Mouse (Mus musculus): ENCODE results near the gene Myo1b. TPM values are rescaled to one million over a fixed set of nuclear protein-coding genes. Genes with fewer than 3 reads are reported as not detected.

Gene Myo1b
- polyA plus RNA-seq, 1 experiment from 2014 or later, result 114 TPM

DNA sequence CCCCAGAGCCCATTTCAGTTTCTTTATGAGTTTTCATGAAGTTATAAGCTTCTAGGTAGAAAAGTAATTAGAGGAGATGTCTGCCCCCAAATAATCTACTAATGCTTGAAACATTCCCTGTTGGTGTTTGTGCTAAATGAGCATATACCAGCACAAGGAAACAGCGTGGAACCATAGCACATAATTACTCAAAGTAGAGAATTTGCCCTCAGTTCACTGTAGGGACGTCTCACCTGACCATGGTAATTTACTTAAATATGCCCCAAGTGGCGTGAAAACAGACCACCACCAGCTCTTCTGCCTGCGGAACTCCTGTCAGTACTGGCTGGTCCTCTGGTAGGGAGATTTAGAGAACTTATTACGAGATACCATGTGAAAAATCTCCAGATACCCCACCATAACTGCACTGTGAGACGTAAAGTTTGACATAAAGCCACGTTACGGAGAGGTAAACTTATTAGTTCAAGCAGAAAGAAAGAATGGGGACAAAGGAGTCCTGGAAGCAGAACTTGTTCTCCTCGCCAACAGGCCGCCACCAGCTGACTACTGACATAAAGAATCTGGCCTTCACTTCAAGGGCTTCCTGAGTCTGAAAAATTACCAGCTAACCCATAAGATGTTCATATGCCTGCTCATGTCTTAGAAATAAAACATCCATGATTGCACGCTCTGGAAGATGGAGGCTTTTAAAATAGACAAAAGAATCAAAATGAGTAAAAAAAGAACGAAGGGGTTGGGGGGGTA is 111.4 kb downstream of the Myo1b start:
- WGBS, result 39% methylated on average over 11 of the region's 12 CpGs
- peaks cover 12% of the 10 kb centered on the region for H3K4me1 ChIP-seq
- no peak overlapping the region for H3K4me2 ChIP-seq
- no peaks in the 10 kb centered on the region for H3K9me3 ChIP-seq
- ATAC-seq (ENCODE audit: low FRiP score), result no peak
- H3K36me3 ChIP-seq (replicated peaks), result peaks cover 11% of the 10 kb centered on the region; the same call in 1 of the 2 replicates
- no peak overlapping the region for H3K9ac ChIP-seq
- no peak overlapping the region for H3K4me3 ChIP-seq (replicated peaks)
- no peak overlapping the region for H3K27ac ChIP-seq
- no peaks in the 10 kb centered on the region for H3K27me3 ChIP-seq

DNA sequence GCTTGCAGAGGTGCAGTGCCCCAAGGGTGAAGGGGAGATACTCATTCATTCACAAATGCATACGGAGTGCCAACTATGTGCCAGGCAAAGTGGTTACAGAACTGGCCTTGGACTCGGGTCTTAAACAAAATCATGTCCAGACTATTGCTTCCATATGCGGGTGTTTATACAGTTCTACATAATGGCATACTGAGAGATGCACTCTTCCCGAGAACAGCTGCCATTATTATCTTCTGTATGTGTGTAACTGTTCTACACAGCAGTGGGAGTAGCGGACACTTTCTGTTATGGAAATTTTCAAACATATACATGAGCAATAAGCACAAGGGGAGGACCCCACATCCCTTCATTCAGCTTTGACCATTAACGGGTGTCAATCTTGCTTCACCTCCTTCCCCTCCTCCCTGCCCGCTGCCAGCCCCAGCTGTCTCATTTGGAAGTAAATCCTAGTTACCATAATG is 117.8 kb downstream of the Myo1b start:
- Histone ChIP-seq H3K27ac (peak overlapping the region; percentile 37), H3K36me3 (replicated peaks) (peaks cover 26% of the 10 kb centered on the region)

DNA sequence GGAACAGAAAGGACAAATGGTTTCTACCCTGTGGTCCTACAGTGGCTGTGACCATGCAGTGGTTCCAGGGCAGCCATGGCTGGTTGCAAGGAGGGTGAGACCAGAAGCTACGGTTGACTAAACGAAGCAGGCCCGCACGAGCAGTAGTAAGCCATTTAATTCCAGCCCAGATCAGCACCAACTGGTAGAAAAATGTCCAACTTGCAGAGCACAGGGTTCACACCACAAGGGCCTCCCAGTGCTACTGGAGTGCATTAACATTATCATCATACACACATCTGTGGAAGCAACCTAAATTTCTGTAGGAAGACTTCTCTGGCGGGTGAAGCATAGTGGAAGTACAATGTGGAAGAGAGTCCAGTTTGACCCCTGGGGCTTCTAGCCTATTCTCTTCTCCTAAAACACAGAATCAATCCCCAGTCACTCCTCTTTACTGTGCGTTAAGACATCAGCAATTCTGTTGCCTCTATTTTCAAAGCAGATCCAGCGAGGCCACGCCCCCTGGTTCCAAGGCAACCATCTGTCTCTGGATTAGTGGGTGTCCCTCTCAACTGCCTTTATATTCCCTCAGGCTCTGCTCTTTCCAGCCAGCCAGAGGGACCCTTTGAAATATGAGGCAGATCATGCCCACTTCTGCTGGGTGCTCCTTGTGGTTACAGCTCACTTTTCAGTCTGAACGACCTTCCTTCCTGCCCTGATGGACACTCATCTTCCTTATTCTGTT is 120.1 kb downstream of the Myo1b start:
- Histone ChIP-seq H3K27me3 (no peaks in the 10 kb centered on the region), H3K4me3 (replicated peaks) (no peak overlapping the region), H3K4me1 (peaks cover 26% of the 10 kb centered on the region), H3K9me3 (no peaks in the 10 kb centered on the region), H3K27ac (peak overlapping the region; percentile 59), H3K9ac (no peak overlapping the region), H3K4me2 (no peak overlapping the region), H3K36me3 (replicated peaks) (peaks cover 46% of the 10 kb centered on the region)
- peak; percentile 71 for ATAC-seq (ENCODE audit: low FRiP score)
- 67% methylated on average over 9 of the region's 9 CpGs for WGBS

More for the DNA sequence above, 117.8 kb downstream of the Myo1b start:
- peaks cover 26% of the 10 kb centered on the region for H3K4me1 ChIP-seq
- no peak overlapping the region for H3K4me2 ChIP-seq
- 75% methylated on average over 7 of the region's 7 CpGs for WGBS
- H3K9me3 ChIP-seq, result no peaks in the 10 kb centered on the region
- no peak overlapping the region for H3K4me3 ChIP-seq (replicated peaks)
- peak; percentile 42; the same call in 1 of the 2 replicates for ATAC-seq (ENCODE audit: low FRiP score)
- no peaks in the 10 kb centered on the region for H3K27me3 ChIP-seq
- H3K9ac ChIP-seq, result no peak overlapping the region

DNA sequence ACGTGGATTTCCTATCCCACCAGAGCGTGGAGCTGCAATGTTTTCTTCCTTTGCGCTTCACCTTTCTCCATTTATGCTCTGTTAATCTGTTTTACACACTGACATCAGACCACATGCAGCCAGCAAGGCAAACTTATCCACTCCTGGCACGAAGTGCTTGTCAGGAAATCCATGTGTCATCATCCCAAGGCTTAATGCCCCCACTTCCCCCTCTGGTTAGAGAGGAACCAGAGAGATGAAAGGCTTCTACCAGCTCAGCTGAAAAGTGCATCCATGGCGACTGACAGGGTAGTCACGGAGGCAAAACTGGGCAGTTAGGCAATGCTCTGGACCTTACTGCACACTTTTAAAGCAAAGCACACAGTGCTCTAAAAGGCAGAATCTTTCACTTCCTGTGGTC is 126.6 kb downstream of the Myo1b start:
- WGBS, result 73% methylated on average over 6 of the region's 6 CpGs
- ATAC-seq (ENCODE audit: low FRiP score), result no peak
- H3K27ac ChIP-seq, result no peak overlapping the region
- H3K36me3 ChIP-seq (replicated peaks), result peaks cover 37% of the 10 kb centered on the region
- no peaks in the 10 kb centered on the region for H3K4me1 ChIP-seq
- no peaks in the 10 kb centered on the region for H3K9me3 ChIP-seq
- H3K4me3 ChIP-seq (replicated peaks), result no peak overlapping the region
- no peak overlapping the region for H3K4me2 ChIP-seq
- no peaks in the 10 kb centered on the region for H3K27me3 ChIP-seq
- no peak overlapping the region for H3K9ac ChIP-seq

DNA sequence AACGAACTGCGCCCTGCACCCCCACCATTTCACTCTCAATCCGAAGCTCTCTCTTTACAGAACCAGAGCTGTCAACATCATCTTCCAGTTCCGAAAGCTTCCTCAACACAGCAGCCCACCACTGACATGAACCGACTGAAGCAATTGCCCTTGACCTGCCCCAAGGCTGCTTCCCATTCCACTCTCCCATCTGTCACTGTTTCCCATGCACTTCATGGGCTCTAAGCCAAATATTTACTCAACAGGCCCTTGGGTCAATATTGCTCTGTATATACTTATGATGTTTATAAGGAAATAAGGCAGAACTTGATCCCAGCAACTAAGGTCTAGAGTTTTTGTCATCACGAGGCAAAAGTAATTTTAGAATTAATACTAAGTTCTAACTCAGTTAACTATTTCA is 133.8 kb downstream of the Myo1b start:
- WGBS, result 80% methylated on average over 6 of the region's 6 CpGs
- Histone ChIP-seq H3K27ac (no peak overlapping the region), H3K4me3 (replicated peaks) (no peak overlapping the region), H3K36me3 (replicated peaks) (peaks cover 47% of the 10 kb centered on the region), H3K4me2 (no peak overlapping the region), H3K4me1 (no peaks in the 10 kb centered on the region), H3K9ac (no peak overlapping the region), H3K9me3 (no peaks in the 10 kb centered on the region), H3K27me3 (no peaks in the 10 kb centered on the region)
- ATAC-seq (ENCODE audit: low FRiP score), result no peak

DNA sequence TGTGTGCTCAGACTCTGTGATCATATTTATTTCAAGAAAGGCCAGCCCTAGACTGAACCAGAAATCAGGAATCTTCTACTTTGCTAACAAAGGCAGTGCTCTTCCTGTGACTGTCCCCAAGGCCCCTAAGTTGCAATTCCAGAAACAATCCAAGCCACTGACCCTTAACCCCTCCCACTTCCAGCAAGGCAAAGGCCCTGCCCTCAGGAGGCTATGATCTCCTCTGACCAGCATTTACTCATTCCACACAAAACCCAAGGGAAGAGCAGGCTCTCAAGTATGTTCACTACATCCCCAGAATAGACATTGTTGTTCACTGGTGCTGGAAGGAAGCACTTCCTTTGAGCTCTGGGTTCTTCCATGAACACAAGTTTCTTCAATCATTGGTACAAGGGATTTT is 135.5 kb downstream of the Myo1b start:
- Histone ChIP-seq H3K9me3 (no peaks in the 10 kb centered on the region), H3K4me1 (no peaks in the 10 kb centered on the region), H3K4me2 (no peak overlapping the region), H3K9ac (no peak overlapping the region), H3K4me3 (replicated peaks) (no peak overlapping the region), H3K36me3 (replicated peaks) (peaks cover 57% of the 10 kb centered on the region), H3K27me3 (no peaks in the 10 kb centered on the region), H3K27ac (no peak overlapping the region)
- ATAC-seq (ENCODE audit: low FRiP score), result no peak

DNA sequence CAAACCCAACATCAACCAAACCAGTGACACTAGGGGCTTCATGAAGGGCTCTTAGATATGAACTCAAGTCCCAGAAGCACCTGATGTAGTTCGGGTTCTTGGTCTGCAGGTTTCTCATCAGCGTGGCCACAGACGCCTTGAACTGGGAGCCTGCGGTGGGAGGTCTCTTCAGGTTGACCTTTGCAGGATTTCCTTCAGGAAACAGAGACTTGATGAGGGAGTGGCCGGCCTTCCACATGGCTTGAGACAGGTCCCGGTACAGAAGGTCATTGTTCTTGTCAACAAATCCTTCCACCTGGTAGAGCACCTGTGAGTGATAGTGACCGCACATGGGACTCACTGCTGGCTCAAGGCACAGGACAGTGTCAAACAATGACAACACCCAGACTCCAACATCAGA is 137.6 kb downstream of the Myo1b start:
- H3K36me3 ChIP-seq (replicated peaks), result peaks cover 71% of the 10 kb centered on the region
- ATAC-seq (ENCODE audit: low FRiP score), result no peak
- H3K4me1 ChIP-seq, result no peaks in the 10 kb centered on the region
- H3K27ac ChIP-seq, result no peak overlapping the region
- no peak overlapping the region for H3K4me2 ChIP-seq
- H3K9ac ChIP-seq, result no peak overlapping the region
- no peaks in the 10 kb centered on the region for H3K9me3 ChIP-seq
- 90% methylated on average over 7 of the region's 7 CpGs for WGBS
- no peak overlapping the region for H3K4me3 ChIP-seq (replicated peaks)
- H3K27me3 ChIP-seq, result no peaks in the 10 kb centered on the region

DNA sequence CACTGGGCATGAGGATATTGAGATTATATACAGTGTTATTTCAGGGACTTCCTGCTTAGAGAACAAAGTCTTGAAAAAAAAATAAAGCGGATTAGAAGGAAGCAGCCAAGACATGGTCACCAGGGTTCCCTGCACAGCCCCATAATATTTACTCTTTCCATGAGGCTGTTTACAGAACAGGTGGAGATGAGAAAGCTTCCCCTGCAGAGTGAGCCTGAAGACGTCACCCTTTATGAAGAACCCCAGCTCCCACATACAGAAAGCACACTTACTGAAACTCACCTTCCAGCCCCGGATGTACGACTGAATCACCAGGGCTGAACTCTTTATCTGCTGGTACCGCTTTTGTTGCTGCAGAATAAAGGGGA is 145.4 kb downstream of the Myo1b start:
- H3K4me2 ChIP-seq, result no peak overlapping the region
- H3K27ac ChIP-seq, result no peak overlapping the region
- H3K9me3 ChIP-seq, result no peaks in the 10 kb centered on the region
- H3K36me3 ChIP-seq (replicated peaks), result peaks cover 74% of the 10 kb centered on the region
- 90% methylated on average over 5 of the region's 5 CpGs for WGBS
- H3K4me1 ChIP-seq, result no peaks in the 10 kb centered on the region
- ATAC-seq (ENCODE audit: low FRiP score), result no peak
- H3K9ac ChIP-seq, result no peak overlapping the region
- H3K4me3 ChIP-seq (replicated peaks), result no peak overlapping the region
- H3K27me3 ChIP-seq, result no peaks in the 10 kb centered on the region

DNA sequence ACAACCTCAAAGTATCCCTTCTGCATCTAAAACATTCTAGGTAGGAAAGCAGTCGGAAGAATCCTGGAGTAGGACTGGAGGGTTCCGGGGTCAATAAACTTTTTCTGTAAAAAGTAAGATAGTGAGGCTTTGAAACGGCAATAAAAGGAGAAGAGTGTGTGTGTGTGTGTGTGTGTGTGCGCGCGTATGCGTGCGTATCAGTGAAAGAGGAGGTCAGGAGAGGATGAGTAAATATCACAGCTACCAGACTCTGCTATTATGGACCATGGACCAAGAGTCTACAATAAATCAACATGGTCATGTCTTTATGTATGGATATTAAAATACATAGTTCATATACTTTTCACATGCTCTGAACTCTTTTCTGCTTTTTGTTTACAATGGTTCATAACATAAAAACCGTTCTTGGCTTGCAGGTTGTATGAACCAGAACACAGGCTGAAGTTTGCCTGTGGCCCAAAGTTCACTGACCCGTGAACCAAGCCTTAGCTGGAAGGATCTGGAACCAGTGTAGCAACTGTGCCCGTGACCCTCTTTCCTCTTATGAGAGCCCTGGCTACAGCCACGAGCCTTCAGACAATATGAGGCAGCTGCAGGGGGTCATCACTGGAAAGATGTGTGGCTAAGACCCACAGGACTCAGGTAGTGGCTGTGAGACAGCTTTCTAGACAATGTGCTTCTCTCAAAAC is 145.9 kb downstream of the Myo1b start:
- WGBS, result 94% methylated on average over 12 of the region's 12 CpGs
- Histone ChIP-seq H3K4me2 (no peak overlapping the region), H3K4me1 (no peaks in the 10 kb centered on the region), H3K27ac (no peak overlapping the region), H3K36me3 (replicated peaks) (peaks cover 69% of the 10 kb centered on the region), H3K27me3 (no peaks in the 10 kb centered on the region), H3K9me3 (no peaks in the 10 kb centered on the region), H3K9ac (no peak overlapping the region), H3K4me3 (replicated peaks) (no peak overlapping the region)
- no peak for ATAC-seq (ENCODE audit: low FRiP score)

DNA sequence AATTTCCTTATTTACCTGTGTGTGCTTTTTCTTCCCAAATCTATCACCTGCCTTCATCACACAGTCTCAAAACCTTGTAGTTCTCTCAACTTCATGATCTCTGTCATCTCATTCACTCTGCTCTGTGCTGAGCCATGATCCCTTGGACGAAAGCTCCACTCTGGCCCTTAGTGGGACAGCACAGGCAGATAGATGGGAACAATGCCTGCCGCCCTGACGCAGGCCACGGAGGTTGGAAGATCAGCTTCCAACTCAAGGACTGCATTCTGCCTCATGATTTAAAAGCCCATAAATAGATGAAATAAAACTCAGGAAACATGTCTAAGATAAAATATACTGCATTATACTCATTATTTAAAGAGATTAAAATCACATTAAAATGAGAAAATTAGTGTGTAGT is 149.6 kb downstream of the Myo1b start:
- no peaks in the 10 kb centered on the region for H3K27me3 ChIP-seq
- ATAC-seq (ENCODE audit: low FRiP score), result no peak
- H3K27ac ChIP-seq, result no peak overlapping the region
- no peak overlapping the region for H3K9ac ChIP-seq
- no peaks in the 10 kb centered on the region for H3K4me1 ChIP-seq
- H3K36me3 ChIP-seq (replicated peaks), result peaks cover 58% of the 10 kb centered on the region
- H3K4me2 ChIP-seq, result no peak overlapping the region
- H3K9me3 ChIP-seq, result no peaks in the 10 kb centered on the region
- WGBS, result 95% methylated on average over 4 of the region's 4 CpGs
- no peak overlapping the region for H3K4me3 ChIP-seq (replicated peaks)

DNA sequence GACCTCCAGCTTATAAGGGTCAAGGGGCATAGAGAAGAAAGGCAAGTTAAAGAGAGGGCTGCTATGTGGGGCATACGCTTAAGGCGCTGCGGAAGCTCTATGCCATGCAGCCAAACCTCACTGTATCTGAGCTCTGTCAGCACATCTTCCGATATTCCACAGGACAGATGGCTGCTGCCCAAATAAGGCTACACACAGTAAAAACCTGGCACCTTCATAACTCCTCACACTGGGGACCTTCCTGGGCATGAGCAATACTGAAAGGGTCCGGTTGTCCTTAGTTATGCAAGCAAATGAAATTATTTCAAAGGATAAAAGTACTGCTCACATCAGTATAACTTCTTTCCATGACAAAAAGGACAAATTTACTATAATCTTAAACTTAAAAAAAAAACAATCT is 150.7 kb downstream of the Myo1b start:
- H3K36me3 ChIP-seq (replicated peaks), result peaks cover 57% of the 10 kb centered on the region
- no peaks in the 10 kb centered on the region for H3K9me3 ChIP-seq
- ATAC-seq (ENCODE audit: low FRiP score), result no peak
- no peaks in the 10 kb centered on the region for H3K27me3 ChIP-seq
- H3K9ac ChIP-seq, result no peak overlapping the region
- H3K4me2 ChIP-seq, result no peak overlapping the region
- H3K4me3 ChIP-seq (replicated peaks), result no peak overlapping the region
- H3K27ac ChIP-seq, result no peak overlapping the region
- no peaks in the 10 kb centered on the region for H3K4me1 ChIP-seq
- WGBS, result 93% methylated on average over 5 of the region's 5 CpGs

DNA sequence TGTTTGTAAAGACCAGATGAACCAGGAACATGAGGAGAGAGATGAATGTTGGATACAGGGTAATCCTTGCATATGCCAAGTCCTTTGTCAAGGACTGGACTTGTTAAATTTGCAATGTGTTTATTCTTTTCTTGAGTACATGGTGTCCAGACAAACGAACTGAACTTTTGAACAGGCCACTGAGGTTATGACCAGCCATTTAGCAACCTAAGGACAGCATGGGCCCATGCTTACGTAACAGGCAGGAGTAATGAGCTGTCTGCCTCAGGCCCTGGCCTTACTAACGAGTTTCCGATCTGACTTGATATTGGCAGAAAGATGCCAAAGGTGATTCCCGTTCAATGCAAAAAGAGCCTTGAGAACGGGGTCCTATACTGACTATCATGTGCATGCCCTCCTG is 156.2 kb downstream of the Myo1b start:
- 74% methylated on average over 6 of the region's 6 CpGs for WGBS
- no peak for ATAC-seq (ENCODE audit: low FRiP score)
- Histone ChIP-seq H3K9ac (no peak overlapping the region), H3K9me3 (no peaks in the 10 kb centered on the region), H3K4me3 (replicated peaks) (no peak overlapping the region), H3K4me1 (0 out of 2 replicates have a peak, but pooled peaks cover 2% of the 10 kb centered on the region), H3K27me3 (no peaks in the 10 kb centered on the region), H3K27ac (no peak overlapping the region), H3K4me2 (no peak overlapping the region), H3K36me3 (replicated peaks) (peaks cover 77% of the 10 kb centered on the region)
